Comparison of ENCODE assay signal across 8 mouse cellular contexts in the genomic region with DNA sequence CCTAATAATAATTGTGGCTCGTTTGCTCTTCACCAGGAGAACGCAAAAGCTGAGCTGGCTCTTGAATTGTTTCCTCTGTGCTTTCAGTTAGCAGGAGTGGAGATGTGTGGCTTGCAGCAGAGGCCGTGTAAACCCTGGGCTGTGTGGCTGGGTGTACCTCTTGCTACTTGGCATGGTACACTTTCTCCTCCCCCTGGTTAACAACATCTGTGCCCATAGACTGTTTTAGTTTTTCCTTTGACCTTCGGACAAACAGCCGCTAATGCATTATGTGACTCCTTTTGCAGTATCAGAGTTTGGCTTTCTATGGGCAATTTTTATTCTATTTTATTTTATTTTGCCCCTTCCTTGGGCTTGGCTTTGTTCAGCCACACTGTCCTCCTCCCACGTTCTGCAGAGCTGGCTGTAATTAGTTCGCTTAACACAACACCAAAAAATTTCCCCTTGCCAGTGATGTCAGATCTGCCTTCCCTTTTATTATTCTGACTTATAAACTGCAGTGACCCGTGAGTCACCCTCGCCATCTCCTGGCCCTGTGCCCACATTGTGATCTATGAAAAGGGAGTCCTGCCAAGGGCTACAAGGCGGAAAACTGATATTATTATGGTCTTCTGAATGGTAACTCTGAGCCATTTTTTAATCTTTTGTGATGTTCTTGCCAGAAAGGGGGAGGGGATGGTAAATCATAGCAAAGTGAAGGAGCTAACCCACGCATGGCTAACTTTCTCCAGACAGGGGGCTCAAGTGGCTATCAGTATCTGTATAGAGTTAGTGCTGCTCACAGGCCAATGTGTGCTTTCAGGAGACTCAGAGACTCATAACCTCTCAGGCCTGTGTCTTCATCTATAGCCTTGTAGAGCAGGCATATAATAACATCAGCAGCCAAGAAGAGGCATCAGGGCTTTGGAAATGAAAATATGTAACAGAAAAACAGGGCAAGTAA.
DNase-seq lines count a peak whose midpoint lies in the region; TF ChIP-seq lines count a peak whose summit lies in the region.

No protein-coding gene starts in this region.

- WGBS in heart, adult 2 months: 10% methylated on average over 11 of the region's 11 CpGs
- WGBS in lung, adult 2 months: 21% methylated on average over 11 of the region's 11 CpGs

- no peak for TF ChIP-seq POLR2A in heart, adult 2 months (IDR thresholded peaks at IDR 0.05; ENCODE audit: insufficient read depth, low read depth, low read length)
- no peak for TF ChIP-seq POLR2A in lung, adult 2 months (IDR thresholded peaks at IDR 0.05; ENCODE audit: borderline replicate concordance, extremely low read depth, low read depth, low read length)

- H3K27ac ChIP-seq in heart, adult 2 months: peak overlapping the region; percentile 58

- DNase-seq in 416B (ENCODE audit: low read depth): peak; percentile 89
- peak; percentile 90 to 93 for DNase-seq in adrenal gland, postnatal 36 days
- DNase-seq in heart, adult 2 months: peak; percentile 74 to 82
- DNase-seq in kidney, adult 11 months: peak; percentile 74
- peak; percentile 49 for DNase-seq in lung, adult 2 months
- peak; percentile 71 for DNase-seq in retina, postnatal 1 day
- DNase-seq in cerebellum, adult 11-12 months: no peak
- DNase-seq in cerebellum, adult 18-20 months: no peak

- intact Hi-C loops in heart, adult 2 months (cut with DNase I): loop anchor here (5.0 kb wide), 1 partner anchor 55 kb away; no protein-coding TSS in a partner anchor

- no peak overlapping the region for H3K9ac ChIP-seq in heart, adult 2 months (ENCODE audit: low read depth, low read length)

- H3K4me1 ChIP-seq in heart, adult 2 months (ENCODE audit: control insufficient read depth, insufficient read depth, low read length): peaks cover 10% of the 10 kb centered on the region
- peaks cover 13% of the 10 kb centered on the region for H3K4me1 ChIP-seq in lung, adult 2 months (ENCODE audit: control insufficient read depth, insufficient read depth, low read length)

- no peaks in the 10 kb centered on the region for H3K36me3 ChIP-seq in heart, adult 2 months (ENCODE audit: control insufficient read depth, insufficient read depth, low read length)

- H3K27me3 ChIP-seq in heart, adult 2 months (ENCODE audit: control insufficient read depth, insufficient read depth, low read length): no peaks in the 10 kb centered on the region

- TF ChIP-seq CTCF in heart, adult 2 months (IDR thresholded peaks at IDR 0.05): no peak
- no peak for TF ChIP-seq CTCF in lung, adult 2 months (IDR thresholded peaks at IDR 0.05; ENCODE audit: insufficient read depth, low read length)

- TF ChIP-seq EP300 in heart, adult 2 months (IDR thresholded peaks at IDR 0.05; ENCODE audit: insufficient read depth, low read depth, low read length): no peak

- no peak overlapping the region for H3K4me3 ChIP-seq in heart, adult 2 months
- H3K4me3 ChIP-seq in lung, adult 2 months (replicated peaks; ENCODE audit: extremely low read depth, low read depth, low read length): no peak overlapping the region

- no peaks in the 10 kb centered on the region for H3K79me2 ChIP-seq in heart, adult 2 months (replicated peaks; ENCODE audit: control insufficient read depth, insufficient read depth, low read length)

Comparison
In these comparisons a context has a peak if more than half of its experiments do, and no peak if none do; other contexts are left out.
1. DNase-seq: peak in 416B (single experiment), adrenal gland, postnatal 36 days (2 of 2), heart, adult 2 months (2 of 2), kidney, adult 11 months (single experiment), lung, adult 2 months (single experiment) and retina, postnatal 1 day (single experiment); none in cerebellum, adult 11-12 months (single experiment) and cerebellum, adult 18-20 months (0 of 2).